Mouse (Mus musculus) Patski (cell line): ENCODE data around the gene Nupr1. TPM values are rescaled to one million over a fixed set of nuclear protein-coding genes. Genes with fewer than 3 reads are reported as not detected.
"Not testable (repeated sequence)": the region's sequence is repeated elsewhere in the genome, so short reads cannot be mapped to it uniquely, and the experiment has no call there.

Experiments
- ATAC-seq: fragments of 100-300 bp; one replicate; pipeline ENCODE4 v1.8.0; 2021
- CTCF ChIA-PET: fragments of 350-600 bp; sonication (Branson Sonifier 250); formaldehyde crosslinking; loops from one replicate; lab custom pipeline; 2022; ENCODE audit warnings: inconsistent platforms; lab: Charles Lee
- POLR2A ChIA-PET: fragments of 350-600 bp; sonication (Branson Sonifier 250); formaldehyde crosslinking; loops from one replicate; lab custom pipeline; 2022; ENCODE audit warnings: antibody characterized with exemption, inconsistent platforms; lab: Charles Lee
- DNase-seq: peaks from one replicate; pipeline ENCODE4 v3.0.0-alpha.2; 2011; ENCODE audit warnings: low read depth, low spot score
- H3K27me3 ChIP-seq: fragments of 371-371 bp; one replicate; pipeline ENCODE4 v1.5.1; 2021
- CTCF ChIP-seq: fragments of 100-300 bp; IDR thresholded peaks from one replicate; pipeline ENCODE4 v1.5.1; 2021
- in situ Hi-C: fragments of 300-500 bp; cut with MboI; formaldehyde crosslinking; loops from 3 replicates; pipeline ENCODE4 v1.11.1; 2018; ENCODE audit warnings: low pct_unique_long_range_greater_than_20kb, mixed read lengths
- polyA plus RNA-seq: library from polyadenylated mRNA; unstranded; gene quantifications from one replicate; pipeline ENCODE4 v1.2.3, GENCODE M21; 2021

Gene Nupr1
- polyA plus RNA-seq, 1 experiment from 2014 or later, result 138 TPM

DNA sequence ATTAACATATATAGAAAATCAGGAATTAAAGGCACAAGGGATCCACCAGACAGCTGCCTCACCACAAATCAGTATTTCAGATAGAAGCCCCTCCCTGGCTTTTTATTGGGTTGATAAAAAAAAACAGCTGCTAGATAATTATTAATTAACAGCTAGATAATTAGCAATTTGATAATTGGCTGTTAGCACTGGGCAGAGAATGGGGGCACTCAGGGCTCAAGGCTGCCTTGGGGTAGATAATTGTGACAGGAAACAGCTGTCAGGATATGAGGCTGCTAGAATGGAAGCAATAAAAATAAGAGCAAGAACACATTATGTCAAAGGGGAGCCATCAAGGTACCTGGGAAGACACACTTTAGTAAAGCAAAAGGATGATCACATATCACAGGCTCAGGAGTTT, 14.3 kb upstream of the Nupr1 start:
- DNase-seq, result no peak
- ChIA-PET POLR2A (interaction anchor here (1.5 kb wide), 1 partner anchor 135 kb away, joined by 5 read pairs; no protein-coding TSS in a partner anchor), CTCF (interaction anchor here (1.6 to 2.5 kb wide), 3 partner anchors 41 to 66 kb away, joined by 3 to 12 read pairs (median 5); no protein-coding TSS in a partner anchor)
- in situ Hi-C loops, result loop anchor here (5.0 kb wide), 1 partner anchor 47 kb away; no protein-coding TSS in a partner anchor
- no peak for ATAC-seq
- no peaks in the 10 kb centered on the region for H3K27me3 ChIP-seq
- TF ChIP-seq CTCF, result no peak

DNA sequence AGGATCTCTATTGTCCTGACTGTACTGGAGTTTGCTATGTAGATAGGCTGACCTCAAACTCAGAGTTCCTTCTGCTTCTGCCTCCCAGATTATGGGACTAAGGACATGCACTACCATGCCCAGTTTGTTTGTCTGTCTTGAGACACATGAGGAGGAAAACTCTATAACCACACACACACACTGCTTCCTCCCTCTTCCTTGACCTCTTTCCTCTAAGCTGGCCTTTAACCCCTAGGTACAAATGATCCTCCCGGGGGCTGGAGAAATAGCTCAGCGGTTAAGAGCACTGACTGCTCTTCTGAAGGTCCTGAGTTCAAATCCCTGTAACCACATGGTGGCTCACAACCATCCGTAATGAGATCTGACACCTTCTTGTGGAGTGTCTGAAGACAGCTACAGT, 13.7 kb upstream of the Nupr1 start:
- in situ Hi-C loops, result loop anchor here (5.0 kb wide), 1 partner anchor 48 kb away; no protein-coding TSS in a partner anchor
- POLR2A ChIA-PET, result interaction anchor here (0.6 to 1.5 kb wide), 2 partner anchors 12 to 135 kb away, joined by 5 to 8 read pairs; no protein-coding TSS in a partner anchor
- DNase-seq, result no peak
- TF ChIP-seq CTCF, result no peak
- CTCF ChIA-PET, result interaction anchor here (1.6 to 2.5 kb wide), 3 partner anchors 42 to 66 kb away, joined by 3 to 12 read pairs (median 5); no protein-coding TSS in a partner anchor
- no peak for ATAC-seq
- H3K27me3 ChIP-seq, result no peaks in the 10 kb centered on the region

DNA sequence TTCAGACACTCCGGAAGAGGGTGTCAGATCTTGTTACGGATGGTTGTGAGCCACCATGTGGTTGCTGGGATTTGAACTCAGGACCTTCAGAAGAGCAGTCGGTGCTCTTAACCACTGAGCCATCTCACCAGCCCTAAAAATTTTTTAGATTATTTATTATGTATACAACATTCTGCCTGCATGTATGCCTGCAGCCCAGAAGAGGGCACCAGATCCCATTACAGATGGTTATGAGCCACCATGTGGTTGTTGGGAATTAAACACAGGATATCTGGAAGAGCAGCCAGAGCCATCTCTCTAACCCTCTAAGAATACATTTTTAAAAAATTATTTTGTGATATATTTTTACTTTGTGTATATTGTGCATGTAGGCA, 12.6 kb upstream of the Nupr1 start:
- ATAC-seq, POLR2A ChIA-PET, DNase-seq, H3K27me3 ChIP-seq: not testable (repeated sequence)
- TF ChIP-seq CTCF, result peak; percentile 78
- in situ Hi-C loops, result loop anchor here (5.0 kb wide), 1 partner anchor 49 kb away; no protein-coding TSS in a partner anchor
- CTCF ChIA-PET, result interaction anchor here (0.9 to 2.5 kb wide), 3 partner anchors 46 to 106 kb away, joined by 3 to 12 read pairs (median 4); no protein-coding TSS in a partner anchor

DNA sequence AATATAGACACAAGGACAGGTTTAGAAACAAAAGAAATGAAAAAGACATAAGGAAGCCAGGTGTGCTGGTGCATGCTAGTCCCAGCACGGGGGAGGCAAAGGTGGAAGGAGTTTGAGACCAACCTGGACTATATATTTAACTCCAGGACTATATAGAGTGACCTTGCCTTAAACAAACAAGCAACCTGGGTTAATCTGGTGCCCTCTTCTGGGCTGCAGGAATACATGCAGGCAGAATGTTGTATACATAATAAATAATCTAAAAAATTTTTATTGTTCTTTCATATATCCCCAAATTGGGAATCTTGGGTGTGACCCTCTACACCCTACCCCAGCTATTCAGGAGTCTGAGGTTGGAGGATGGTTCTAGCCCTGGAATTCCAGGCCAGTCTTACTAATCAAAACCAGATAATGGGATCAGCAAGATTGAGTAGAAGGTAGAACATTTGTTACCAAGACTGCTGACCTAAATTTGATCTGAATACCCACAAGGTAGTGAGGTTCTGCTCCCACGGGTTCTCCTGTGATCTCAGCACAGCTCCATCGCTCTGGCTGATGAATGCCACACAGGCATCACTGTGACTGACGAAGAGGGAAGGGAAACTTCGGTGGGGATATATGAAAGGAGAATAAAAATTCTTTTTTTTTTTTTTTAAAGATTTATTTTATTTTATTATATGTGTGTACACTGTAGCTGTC, 12.0 kb upstream of the Nupr1 start:
- no peaks in the 10 kb centered on the region for H3K27me3 ChIP-seq
- TF ChIP-seq CTCF, result peak; percentile 62
- ATAC-seq, result no peak
- ChIA-PET POLR2A (no interaction called here), CTCF (interaction anchor here (0.9 to 2.5 kb wide), 5 partner anchors 45 to 105 kb away, joined by 3 to 12 read pairs (median 4); partner anchors contain the start of gene Apobr)
- no peak for DNase-seq
- in situ Hi-C loops, result loop anchor here (5.0 kb wide), 1 partner anchor 50 kb away; no protein-coding TSS in a partner anchor

DNA sequence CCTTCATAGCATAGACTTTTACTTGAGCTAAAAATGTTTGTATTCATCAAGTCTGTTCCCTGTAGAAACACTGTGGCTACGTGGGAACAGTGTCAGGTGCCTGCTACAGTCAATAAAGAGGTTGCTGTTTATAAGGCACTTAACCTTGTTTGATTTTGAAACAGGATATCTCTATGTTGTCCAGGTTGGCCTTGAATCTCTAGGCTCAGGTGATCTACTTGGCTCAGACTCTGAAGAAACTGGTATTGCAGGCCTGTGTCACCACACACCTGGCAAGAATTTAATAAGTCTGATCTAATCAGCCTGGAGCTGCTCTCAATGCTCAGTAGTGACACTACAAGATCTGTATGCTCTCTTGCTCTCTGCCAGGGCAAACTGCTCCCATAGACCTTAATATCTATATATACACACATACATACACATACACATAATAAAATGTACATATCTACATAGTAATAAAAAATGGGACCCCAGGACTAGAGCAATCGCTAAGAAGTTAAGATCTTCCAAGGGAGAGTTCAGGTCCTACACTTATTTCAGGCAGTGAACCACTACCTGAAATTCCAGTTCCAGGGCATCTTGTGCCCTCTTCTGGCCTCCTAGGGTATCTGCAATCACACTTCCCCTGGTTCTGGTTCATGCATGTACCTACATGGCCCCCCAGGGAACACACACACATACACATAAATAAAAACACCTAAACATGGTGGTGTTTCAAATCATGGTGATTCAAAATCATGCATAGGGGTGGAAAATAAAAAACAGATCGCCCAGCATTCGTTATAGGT, 6.3 kb upstream of the Nupr1 start:
- no peak for DNase-seq
- no peaks in the 10 kb centered on the region for H3K27me3 ChIP-seq
- in situ Hi-C loops, result loop anchor here (5.0 kb wide), 1 partner anchor 60 kb away; no protein-coding TSS in a partner anchor
- TF ChIP-seq CTCF, result peak; percentile 93
- CTCF ChIA-PET, result interaction anchor here (1.3 to 9.0 kb wide), 4 partner anchors 49 to 57 kb away, joined by 4 to 93 read pairs (median 5); no protein-coding TSS in a partner anchor
- ATAC-seq, result no peak
- POLR2A ChIA-PET, result interaction anchor here (0.6 to 1.2 kb wide), 2 partner anchors 13 to 21 kb away, joined by 3 to 5 read pairs; no protein-coding TSS in a partner anchor

DNA sequence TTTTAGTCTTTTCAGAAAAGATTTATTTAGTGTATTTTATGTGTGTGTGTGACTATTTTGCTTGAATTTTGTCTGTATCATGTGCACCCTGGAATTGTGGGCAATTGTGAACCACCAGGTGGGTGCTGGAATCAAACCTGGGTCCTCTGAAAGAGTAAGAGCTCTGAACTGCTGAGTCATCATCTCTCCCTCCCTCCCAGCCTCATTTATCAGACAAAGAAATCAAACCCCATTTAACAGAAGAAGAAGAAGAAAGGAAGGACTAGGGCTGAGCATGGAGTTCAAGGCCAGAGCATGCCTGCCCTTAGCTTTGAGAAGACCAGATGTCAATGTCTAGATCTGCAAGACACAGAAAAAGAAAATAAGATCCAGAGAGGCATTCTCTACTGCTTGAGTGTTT, 4.7 kb upstream of the Nupr1 start:
- no peaks in the 10 kb centered on the region for H3K27me3 ChIP-seq
- ChIA-PET CTCF (interaction anchor here (1.8 to 9.0 kb wide), 2 partner anchors 52 to 56 kb away, joined by 5 to 93 read pairs; no protein-coding TSS in a partner anchor), POLR2A (no interaction called here)
- DNase-seq (no peak), ATAC-seq (no peak)
- no peak for TF ChIP-seq CTCF
- in situ Hi-C loops, result loop anchor here (5.0 kb wide), 1 partner anchor 58 kb away; no protein-coding TSS in a partner anchor

DNA sequence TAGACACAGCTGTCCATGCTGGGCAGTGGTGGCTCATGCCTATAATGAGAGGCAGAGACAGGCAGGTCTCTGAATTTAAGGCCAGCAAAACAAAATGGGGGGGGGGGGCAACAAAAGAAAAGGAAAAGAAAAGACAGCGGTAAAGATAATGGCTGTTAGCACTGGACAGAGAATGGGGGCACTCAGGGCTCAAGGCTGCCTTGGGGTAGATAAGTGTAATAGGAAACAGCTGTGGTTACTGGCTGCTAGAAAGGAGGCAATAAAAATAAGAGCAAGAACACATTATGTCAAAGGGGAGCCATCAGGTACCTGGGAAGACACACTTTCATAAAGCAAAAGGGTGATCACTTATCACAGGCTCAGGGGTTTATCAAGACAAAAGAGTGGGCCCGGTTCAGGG, 1.8 kb upstream of the Nupr1 start:
- ChIA-PET CTCF (interaction anchor here (1.4 to 9.0 kb wide), 2 partner anchors 10 to 53 kb away, joined by 3 to 93 read pairs; no protein-coding TSS in a partner anchor), POLR2A (interaction anchor here (1.4 to 1.7 kb wide), 2 partner anchors 11 to 54 kb away, joined by 5 to 6 read pairs; no protein-coding TSS in a partner anchor)
- H3K27me3 ChIP-seq, result no peaks in the 10 kb centered on the region
- no peak for TF ChIP-seq CTCF
- ATAC-seq (no peak), DNase-seq (no peak)
- in situ Hi-C loops, result no loop called here

DNA sequence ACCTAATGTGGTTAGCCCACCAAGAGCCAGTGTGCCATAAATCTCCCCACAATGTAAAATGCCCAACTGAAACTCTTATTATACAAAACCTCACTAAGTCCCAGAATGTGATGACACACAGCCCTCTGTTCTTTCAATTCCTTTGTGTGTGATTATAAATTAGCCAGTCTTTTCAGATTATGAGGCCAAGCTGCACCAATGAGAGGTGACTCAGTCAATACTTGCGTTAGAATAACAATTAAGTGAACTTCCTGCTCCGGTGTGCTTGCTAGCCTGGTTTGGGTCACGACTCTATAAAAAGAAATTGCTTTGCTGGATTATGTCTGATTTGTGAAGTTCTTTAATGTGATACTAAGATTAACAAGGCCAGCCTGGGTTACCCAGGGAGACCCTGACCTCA, 746 bp downstream of the Nupr1 start:
- no peak for TF ChIP-seq CTCF
- ChIA-PET POLR2A (no interaction called here), CTCF (interaction anchor here (1.3 kb wide), 1 partner anchor 51 kb away, joined by 4 read pairs; no protein-coding TSS in a partner anchor)
- ATAC-seq (no peak), DNase-seq (no peak)
- in situ Hi-C loops, result no loop called here
- H3K27me3 ChIP-seq, result no peaks in the 10 kb centered on the region

DNA sequence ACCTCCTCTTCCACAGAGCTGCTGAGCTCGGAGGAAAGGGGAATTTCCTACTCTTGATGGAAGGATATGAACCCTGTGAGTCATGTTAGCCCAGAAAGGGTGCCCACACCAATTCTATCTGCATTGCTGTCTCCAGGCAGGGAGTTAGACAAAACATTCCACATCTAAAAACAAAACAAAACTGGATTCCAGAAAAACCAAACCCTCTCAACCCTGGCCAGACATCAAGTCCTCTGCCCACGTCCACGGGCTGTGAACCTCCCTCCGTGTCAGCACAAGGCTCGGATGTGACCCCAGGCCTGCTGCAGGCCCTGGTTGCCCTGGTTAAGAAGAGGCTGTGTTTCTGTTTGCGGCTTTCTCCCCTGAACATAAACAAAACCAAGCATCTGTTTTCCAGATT, 2.5 kb downstream of the Nupr1 start:
- ChIA-PET CTCF (interaction anchor here (0.9 kb wide), 1 partner anchor 50 kb away, joined by 3 read pairs; no protein-coding TSS in a partner anchor), POLR2A (no interaction called here)
- ATAC-seq (peak; percentile 58), DNase-seq (no peak)
- in situ Hi-C loops, result no loop called here
- H3K27me3 ChIP-seq, result no peaks in the 10 kb centered on the region
- TF ChIP-seq CTCF, result no peak
